Mouse (Mus musculus) stomach, embryonic 14.5 days (tissue): Measurements from ENCODE around the gene Gm20388. TPM values are rescaled to one million over a fixed set of nuclear protein-coding genes. Genes with fewer than 3 reads are reported as not detected.

Experiments used
- ATAC-seq: fragments of 200-750 bp; cut with Nextera tagmentation; 2 replicates; pipeline ENCODE4 v1.8.0; 2017; ENCODE audit warnings: low read depth, moderate TSS enrichment; ENCODE audit not compliant: insufficient number of reproducible peaks, insufficient read depth, low FRiP score
- H3K27ac ChIP-seq: fragments of 300-500 bp; sonication (generic); 2 replicates; pipeline ENCODE4 v1.5.1; 2014; ENCODE audit warnings: mild to moderate bottlenecking, low read length, moderate library complexity, mixed read lengths
- H3K27me3 ChIP-seq: fragments of 300-500 bp; sonication (generic); 2 replicates; pipeline ENCODE4 v1.6.1; 2014; ENCODE audit warnings: low read length, control low read depth, mixed read lengths; ENCODE audit not compliant: control insufficient read depth, insufficient read depth
- H3K36me3 ChIP-seq: fragments of 300-500 bp; sonication (generic); 2 replicates; pipeline ENCODE4 v1.6.1; 2014; ENCODE audit warnings: mild to moderate bottlenecking, control low read depth, low read length, moderate library complexity, mixed read lengths; ENCODE audit not compliant: control insufficient read depth, insufficient read depth
- H3K4me1 ChIP-seq: fragments of 300-500 bp; sonication (generic); 2 replicates; pipeline ENCODE4 v1.6.1; 2014; ENCODE audit warnings: low read length, control low read depth, mixed read lengths; ENCODE audit not compliant: control insufficient read depth, insufficient read depth
- H3K4me2 ChIP-seq: fragments of 300-500 bp; sonication (generic); replicated peaks from 2 replicates; pipeline ENCODE4 v1.6.1; 2014; ENCODE audit warnings: low read depth, low read length, control low read depth
- H3K4me3 ChIP-seq: fragments of 300-500 bp; sonication (generic); 2 replicates; pipeline ENCODE4 v1.5.1; 2014; ENCODE audit warnings: low read depth, low read length, control low read depth
- H3K9ac ChIP-seq: fragments of 300-500 bp; sonication (generic); replicated peaks from 2 replicates; pipeline ENCODE4 v1.6.1; 2014; ENCODE audit warnings: low read depth, mild to moderate bottlenecking, control low read depth, low read length, moderate library complexity, mixed read lengths
- H3K9me3 ChIP-seq: fragments of 300-500 bp; sonication (generic); 2 replicates; pipeline ENCODE4 v1.6.1; 2016; ENCODE audit warnings: low read depth, low read length, control low read depth; ENCODE audit not compliant: control insufficient read depth
- WGBS: fragments of 180-500 bp; shearing (Covaris S2); extraction: QIAGEN DNeasy Blood & Tissue Kit; methylation state at CpG from one replicate; pipeline ENCODE4 v1.1.7; 2014; 5-methylcytosine and 5-hydroxymethylcytosine counted together
- polyA plus RNA-seq: library from polyadenylated mRNA; unstranded; fragments of >200 nt; fragmentation: Nextera tagmentation; extraction: Ambion mirVana; gene quantifications from 2 replicates; pipeline ENCODE4 v1.2.1, GENCODE M21; 2014

Gm20388 gene
- polyA plus RNA-seq, 1 experiment from 2014 or later: 11.4 TPM

DNA sequence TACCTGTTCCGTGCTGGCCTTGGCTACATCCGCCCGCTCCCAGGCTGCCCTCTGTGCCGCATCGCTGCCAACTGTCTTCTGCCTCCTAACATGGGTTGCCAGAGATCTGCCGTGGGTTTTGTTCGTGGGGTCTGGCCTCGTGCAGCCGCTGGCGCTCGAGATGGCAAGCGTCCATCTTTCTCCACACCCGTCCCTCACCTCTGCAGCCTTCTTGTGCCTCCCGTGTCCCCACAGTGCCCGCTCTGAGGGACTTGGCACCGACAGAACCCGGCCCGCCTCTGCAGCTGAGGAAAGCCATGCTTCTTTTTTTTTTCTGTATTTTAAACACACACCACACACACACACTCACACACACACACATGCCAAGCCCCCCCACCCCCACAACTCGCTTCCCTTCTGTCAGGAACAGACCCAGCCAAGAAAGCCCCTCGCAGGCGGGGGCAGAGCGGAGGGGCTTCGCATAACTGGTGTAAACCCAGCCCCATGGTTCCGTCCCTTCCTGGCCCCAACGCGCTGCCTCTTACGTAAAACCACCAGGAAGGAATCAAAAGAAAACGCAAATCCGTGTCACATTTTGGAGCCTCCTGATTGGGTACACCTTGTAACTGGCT lies 2841.6 kb downstream of the Gm20388 start:
- 82% methylated on average over 29 of the region's 29 CpGs for WGBS
- no peak overlapping the region for H3K9ac ChIP-seq
- no peaks in the 10 kb centered on the region for H3K9me3 ChIP-seq
- H3K4me1 ChIP-seq: no peaks in the 10 kb centered on the region
- ATAC-seq: no peak
- no peak overlapping the region for H3K4me2 ChIP-seq
- no peaks in the 10 kb centered on the region for H3K27me3 ChIP-seq
- no peak overlapping the region for H3K4me3 ChIP-seq
- no peaks in the 10 kb centered on the region for H3K36me3 ChIP-seq
- H3K27ac ChIP-seq: no peak overlapping the region

DNA sequence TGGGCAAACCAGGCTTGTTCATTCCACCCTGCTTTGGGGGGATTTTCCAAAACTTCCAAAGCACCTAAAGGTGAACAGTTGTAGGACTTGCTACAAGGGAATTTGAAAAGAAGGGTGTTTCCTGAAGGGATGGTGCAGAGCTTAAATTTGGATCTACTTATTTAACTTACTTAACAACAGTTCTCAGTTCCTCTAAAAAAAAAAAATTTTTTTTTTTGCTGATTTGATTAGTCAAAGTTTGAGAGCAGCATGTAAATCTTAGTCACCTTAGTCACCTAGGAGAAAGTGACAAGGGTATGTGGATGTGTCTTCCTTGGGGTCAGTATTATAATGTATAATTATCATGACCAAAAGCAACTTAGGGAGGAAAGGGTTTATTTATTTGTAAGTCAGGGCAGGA lies 2848.0 kb downstream of the Gm20388 start:
- no peak for ATAC-seq
- no peak overlapping the region for H3K27ac ChIP-seq
- H3K9me3 ChIP-seq: no peaks in the 10 kb centered on the region
- no peak overlapping the region for H3K4me3 ChIP-seq
- H3K4me1 ChIP-seq: no peaks in the 10 kb centered on the region
- no peaks in the 10 kb centered on the region for H3K36me3 ChIP-seq
- no peak overlapping the region for H3K4me2 ChIP-seq
- no peaks in the 10 kb centered on the region for H3K27me3 ChIP-seq
- no peak overlapping the region for H3K9ac ChIP-seq

DNA sequence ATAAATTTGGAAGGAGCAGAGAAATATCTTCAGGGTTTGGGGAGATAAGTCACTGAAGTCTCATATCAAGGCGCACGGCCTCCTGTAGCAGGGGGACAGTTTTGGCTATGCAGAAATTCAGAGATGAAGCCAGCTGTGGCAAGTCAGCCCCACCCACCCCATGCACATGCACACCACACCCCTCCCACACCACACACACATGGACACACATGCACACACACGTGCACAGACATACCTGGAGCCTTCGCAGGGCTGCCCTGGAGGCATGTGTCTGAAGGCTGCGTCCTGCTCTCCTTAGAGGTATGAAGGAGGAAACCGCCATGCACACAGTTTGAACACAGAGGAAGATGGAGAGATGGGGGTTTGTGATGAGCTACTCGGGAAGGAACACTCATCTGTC lies 2849.5 kb downstream of the Gm20388 start:
- Histone ChIP-seq H3K4me2 (no peak overlapping the region), H3K36me3 (no peaks in the 10 kb centered on the region), H3K9ac (no peak overlapping the region), H3K4me1 (no peaks in the 10 kb centered on the region), H3K27ac (no peak overlapping the region), H3K9me3 (no peaks in the 10 kb centered on the region), H3K4me3 (no peak overlapping the region), H3K27me3 (no peaks in the 10 kb centered on the region)
- no peak for ATAC-seq
- WGBS: 79% methylated on average over 7 of the region's 7 CpGs

DNA sequence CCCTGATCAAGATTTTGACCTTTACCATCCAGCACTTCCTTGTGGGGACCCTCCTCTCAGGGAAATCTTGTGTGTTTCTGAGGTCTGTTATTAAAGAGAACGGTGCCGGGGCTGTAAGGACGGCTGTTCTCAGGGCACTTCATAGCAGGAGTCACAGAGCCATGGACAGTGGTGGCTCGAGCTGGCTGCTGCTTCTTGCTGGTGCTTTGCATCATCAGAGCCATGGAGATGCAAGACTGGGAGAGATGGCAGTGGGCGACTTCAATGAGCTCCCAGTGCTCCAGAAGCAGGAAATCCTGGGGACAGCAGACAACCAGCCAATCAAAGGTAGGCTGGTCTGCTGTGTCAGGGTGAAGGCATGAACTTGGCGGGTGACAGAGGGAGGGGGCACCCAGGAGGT lies 2850.5 kb downstream of the Gm20388 start:
- no peak overlapping the region for H3K27ac ChIP-seq
- H3K4me1 ChIP-seq: no peaks in the 10 kb centered on the region
- no peak overlapping the region for H3K4me2 ChIP-seq
- no peaks in the 10 kb centered on the region for H3K27me3 ChIP-seq
- H3K9me3 ChIP-seq: no peaks in the 10 kb centered on the region
- H3K4me3 ChIP-seq: no peak overlapping the region
- no peaks in the 10 kb centered on the region for H3K36me3 ChIP-seq
- no peak overlapping the region for H3K9ac ChIP-seq
- ATAC-seq: no peak
- WGBS: 58% methylated on average over 6 of the region's 6 CpGs

DNA sequence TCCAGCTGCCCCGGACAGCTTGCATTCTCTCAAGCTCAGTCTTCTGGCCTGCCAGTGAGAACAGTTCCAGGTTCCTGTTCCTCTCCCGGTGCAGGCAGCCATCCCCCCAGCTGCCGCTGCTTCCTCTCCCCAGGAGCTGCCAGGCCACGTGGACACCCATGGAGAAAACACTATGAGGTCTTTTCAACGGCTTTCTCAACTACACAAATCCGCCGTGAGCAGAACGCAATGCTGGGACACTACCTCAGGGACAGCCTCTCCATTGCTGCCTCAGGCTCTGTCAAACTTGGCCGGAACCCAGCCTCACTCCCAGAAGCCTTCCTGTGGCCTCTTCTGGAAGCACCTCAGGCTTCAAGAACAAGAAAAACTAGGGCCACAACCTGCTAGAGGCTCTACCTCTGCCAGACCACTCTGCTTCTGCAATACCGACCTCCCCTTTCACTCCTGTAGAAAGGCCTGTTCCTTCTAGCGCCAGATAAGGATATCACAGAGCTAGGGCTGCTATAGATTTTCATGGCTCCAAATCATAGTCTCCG lies 2852.2 kb downstream of the Gm20388 start:
- ATAC-seq: no peak
- H3K9ac ChIP-seq: no peak overlapping the region
- WGBS: 57% methylated on average over 12 of the region's 12 CpGs
- no peaks in the 10 kb centered on the region for H3K36me3 ChIP-seq
- no peaks in the 10 kb centered on the region for H3K9me3 ChIP-seq
- H3K27me3 ChIP-seq: no peaks in the 10 kb centered on the region
- no peaks in the 10 kb centered on the region for H3K4me1 ChIP-seq
- no peak overlapping the region for H3K27ac ChIP-seq
- H3K4me3 ChIP-seq: no peak overlapping the region
- no peak overlapping the region for H3K4me2 ChIP-seq

DNA sequence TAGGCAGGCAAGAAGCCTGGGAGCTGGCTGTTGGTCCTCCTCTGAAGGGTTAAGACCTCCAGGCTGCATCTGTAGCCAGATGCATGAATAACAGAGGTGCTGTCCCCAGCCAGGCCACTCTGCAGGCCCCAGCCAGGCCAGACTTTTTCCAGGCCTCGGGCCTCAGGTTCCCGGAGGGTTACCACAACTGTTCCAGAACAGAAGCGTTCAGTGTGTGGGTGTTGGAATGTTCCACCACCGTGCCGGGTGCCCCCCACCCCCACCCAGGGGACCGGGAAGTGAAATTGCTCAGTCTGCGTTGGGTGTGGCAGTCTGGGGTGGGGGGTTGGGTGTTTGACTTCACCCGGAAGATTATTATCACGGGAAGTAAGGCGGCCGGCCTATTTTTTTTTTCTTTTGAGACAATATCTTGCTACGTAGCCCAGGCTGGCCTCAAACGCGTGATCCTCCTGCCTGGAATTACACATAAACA lies 2852.7 kb downstream of the Gm20388 start:
- Histone ChIP-seq H3K27me3 (no peaks in the 10 kb centered on the region), H3K4me1 (no peaks in the 10 kb centered on the region), H3K4me3 (no peak overlapping the region), H3K9ac (no peak overlapping the region), H3K9me3 (no peaks in the 10 kb centered on the region), H3K4me2 (no peak overlapping the region), H3K27ac (no peak overlapping the region), H3K36me3 (no peaks in the 10 kb centered on the region)
- WGBS: 77% methylated on average over 14 of the region's 14 CpGs
- ATAC-seq: no peak

DNA sequence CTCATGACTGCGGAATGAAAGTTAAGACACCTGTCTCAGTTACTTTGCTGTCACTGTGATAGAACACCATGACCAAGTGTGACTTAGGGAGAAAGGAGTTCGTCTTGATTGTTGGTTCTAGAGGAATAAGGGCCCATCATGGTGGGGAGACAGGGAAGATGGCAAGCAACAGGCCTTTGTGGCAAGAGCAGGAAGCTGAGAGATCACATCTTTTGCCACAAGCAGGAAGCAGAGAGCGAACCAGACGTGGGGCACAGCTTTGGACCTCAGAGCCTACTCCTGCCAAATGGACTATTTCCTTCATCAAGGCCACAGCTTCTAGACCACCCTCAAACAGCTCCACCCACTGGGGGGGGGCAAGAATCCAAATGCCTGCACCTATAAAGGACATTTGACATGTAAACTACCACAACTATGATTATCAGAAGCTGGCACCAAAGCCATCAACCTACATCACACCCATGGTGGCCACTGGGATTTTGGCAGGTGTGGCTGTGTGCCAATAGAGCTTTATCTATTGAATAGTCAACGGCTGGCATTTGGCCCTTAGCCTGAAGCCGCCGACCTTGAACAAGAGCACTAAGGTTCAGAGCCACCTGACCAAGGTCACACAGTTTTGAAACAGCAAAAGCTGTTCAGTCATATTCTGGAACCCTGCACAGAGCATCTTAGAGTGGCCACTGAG lies 2854.3 kb downstream of the Gm20388 start:
- Histone ChIP-seq H3K36me3 (no peaks in the 10 kb centered on the region), H3K4me3 (no peak overlapping the region), H3K4me2 (no peak overlapping the region), H3K27me3 (no peaks in the 10 kb centered on the region), H3K4me1 (no peaks in the 10 kb centered on the region), H3K9me3 (no peaks in the 10 kb centered on the region), H3K27ac (no peak overlapping the region), H3K9ac (no peak overlapping the region)
- ATAC-seq: no peak
- 86% methylated on average over 7 of the region's 7 CpGs for WGBS

DNA sequence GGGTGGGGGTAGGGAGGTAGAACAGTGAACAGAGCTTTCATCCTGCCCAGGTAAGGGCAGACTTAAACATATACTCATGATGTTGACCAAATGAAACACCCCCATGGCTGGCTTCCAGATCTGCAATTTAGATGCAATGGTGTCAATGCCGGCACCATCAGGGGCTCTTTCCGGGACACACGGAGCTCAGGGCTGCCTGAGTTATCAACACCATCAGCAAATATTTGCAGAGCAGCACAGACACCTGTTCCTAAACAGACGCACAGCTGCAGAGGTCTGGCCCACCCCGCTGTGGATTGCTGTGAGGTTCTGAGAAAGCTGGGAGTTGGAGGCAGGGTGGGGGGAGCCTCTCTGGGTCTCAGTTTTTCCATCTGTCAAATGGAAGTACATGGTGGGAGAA lies 2855.5 kb downstream of the Gm20388 start:
- H3K9ac ChIP-seq: no peak overlapping the region
- no peaks in the 10 kb centered on the region for H3K9me3 ChIP-seq
- H3K27ac ChIP-seq: no peak overlapping the region
- H3K36me3 ChIP-seq: no peaks in the 10 kb centered on the region
- no peak overlapping the region for H3K4me3 ChIP-seq
- H3K27me3 ChIP-seq: no peaks in the 10 kb centered on the region
- no peaks in the 10 kb centered on the region for H3K4me1 ChIP-seq
- ATAC-seq: no peak
- no peak overlapping the region for H3K4me2 ChIP-seq
- whole genome bisulfite sequencing: 40% methylated on average over 5 of the region's 5 CpGs
